Mouse (Mus musculus): ENCODE data around the gene Fbxw5.
"Not testable (repeated sequence)": the region's sequence is repeated elsewhere in the genome, so short reads cannot be mapped to it uniquely, and the experiment has no call there.

The Fbxw5 gene

DNA sequence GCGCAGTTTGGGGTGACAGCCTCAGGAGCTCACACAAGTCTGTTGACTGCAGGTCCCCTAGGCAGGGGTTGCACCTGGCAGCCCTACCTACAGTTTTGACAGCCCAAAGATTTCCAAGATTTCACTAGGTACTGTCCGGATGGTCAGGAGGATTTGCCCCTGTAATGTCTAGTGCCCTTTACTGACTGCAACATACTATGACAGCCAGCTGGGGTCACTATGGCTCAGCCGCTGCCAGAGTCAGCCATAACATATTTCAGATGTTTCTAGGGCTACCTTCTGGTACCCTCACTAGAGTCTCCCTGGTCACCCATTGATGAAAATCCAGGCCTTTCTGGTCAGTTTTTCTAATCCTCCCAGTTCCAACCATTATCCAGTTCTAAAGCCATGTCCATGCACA is 9.4 kb downstream of the Fbxw5 start:
- in situ Hi-C loops (cut with MboI, MseI), result no loop called here

GRCm38 (mm10) chr2:25526510-25527302 is 26.2 kb downstream of the Fbxw5 start:
- in situ Hi-C loops (cut with MboI, MseI), result no loop called here

DNA sequence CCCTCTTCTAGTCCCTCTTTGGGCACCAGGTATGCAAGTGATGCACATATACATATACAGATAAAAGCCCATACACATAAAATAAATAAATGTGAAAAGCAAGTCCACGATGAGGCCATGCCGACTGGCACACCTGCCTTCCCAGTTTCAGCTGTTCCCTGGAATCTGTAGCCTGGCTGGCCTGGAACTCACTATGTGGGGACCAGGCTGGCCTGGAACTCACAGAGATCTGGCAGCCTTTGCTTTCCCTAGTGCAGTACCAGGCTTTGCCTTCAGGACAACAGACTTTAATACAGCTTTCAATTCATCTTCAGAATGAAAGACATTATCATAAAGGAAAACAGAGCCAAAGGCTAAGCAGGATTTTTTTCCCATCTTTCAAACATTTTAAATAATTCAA is 33.2 kb downstream of the Fbxw5 start:
- in situ Hi-C loops (cut with MboI, MseI), result no loop called here

- in situ Hi-C loops (cut with MboI, MseI), result no loop called here
Measured at GRCm38 (mm10) chr2:25534178-25534865, 33.8 kb downstream of the Fbxw5 start.

DNA sequence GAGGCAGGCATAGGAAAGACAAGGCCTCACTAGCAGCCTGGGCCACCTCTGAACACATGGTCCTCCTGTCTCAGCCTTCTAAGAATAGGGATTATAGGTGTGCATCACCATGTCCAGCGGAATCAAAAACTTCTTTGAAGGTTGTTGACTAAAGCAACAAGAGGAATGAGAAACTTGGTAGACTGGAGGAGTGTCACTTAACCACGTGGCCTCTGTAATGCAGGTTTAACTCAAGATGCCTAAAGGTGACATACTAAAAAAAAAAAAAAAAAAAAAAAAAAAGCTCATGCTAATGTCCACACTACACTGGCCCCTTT is 34.3 kb downstream of the Fbxw5 start:
- in situ Hi-C loops (cut with MboI, MseI), result no loop called here

DNA sequence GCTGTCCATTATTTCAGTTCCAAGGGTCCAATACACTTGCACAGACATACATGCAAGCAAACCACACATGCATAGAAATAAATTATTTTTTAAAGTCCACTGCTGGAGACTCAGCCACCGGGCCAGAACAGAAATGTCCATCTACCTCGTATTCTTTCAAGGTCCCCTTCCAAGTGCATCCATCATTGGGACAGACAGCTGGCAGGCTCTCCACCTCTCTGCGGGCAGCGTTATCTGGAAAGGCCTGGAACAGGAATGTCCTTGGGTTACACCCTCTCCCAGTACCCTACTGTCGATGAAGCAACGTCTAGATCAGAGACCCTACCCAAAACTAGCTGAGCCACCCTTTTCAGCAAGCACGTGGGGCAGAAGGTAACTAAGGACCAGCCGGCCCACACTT is 36.0 kb downstream of the Fbxw5 start:
- in situ Hi-C loops (cut with MboI, MseI), result no loop called here

GRCm38 (mm10) chr2:25540541-25540948 is 40.0 kb downstream of the Fbxw5 start:
- in situ Hi-C loops (cut with MboI, MseI), result no loop called here

DNA sequence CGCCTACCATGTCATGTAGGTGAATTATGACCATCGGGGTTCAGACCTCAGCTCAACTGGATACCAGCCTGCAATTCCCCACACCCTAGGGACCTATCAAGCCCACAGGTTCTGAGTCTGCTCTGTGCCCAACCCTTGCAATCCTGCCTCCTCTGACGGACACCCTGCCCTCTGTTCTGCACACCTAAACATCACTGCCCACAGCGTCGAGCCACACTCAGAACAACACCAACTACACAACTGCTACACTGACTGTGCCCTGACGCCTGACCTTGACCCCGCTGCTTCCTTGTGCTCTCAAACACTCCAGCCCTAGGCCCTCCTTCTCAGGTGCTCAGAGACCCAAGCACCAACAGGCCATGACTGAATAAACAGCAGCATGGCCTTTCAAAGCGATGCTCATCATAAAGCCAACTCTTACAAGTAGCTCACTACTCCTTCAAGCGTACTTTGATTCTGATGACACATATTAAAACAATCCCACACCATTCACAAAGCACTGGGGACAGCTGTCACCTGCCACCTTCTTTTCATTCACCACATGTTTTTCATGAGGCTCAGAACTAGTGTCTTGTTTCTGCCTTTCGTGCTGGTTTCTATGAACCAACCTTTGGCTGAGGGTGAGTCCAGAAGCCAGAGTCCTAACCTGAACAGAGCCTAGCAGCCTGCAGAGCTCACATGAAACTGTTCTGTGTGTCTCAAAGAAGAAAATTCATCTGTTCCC is 41.3 kb downstream of the Fbxw5 start:
- in situ Hi-C loops (cut with MboI, MseI), result no loop called here

GRCm38 (mm10) chr2:25545996-25546810 is 45.7 kb downstream of the Fbxw5 start:
- in situ Hi-C loops (cut with MboI, MseI), result no loop called here

DNA sequence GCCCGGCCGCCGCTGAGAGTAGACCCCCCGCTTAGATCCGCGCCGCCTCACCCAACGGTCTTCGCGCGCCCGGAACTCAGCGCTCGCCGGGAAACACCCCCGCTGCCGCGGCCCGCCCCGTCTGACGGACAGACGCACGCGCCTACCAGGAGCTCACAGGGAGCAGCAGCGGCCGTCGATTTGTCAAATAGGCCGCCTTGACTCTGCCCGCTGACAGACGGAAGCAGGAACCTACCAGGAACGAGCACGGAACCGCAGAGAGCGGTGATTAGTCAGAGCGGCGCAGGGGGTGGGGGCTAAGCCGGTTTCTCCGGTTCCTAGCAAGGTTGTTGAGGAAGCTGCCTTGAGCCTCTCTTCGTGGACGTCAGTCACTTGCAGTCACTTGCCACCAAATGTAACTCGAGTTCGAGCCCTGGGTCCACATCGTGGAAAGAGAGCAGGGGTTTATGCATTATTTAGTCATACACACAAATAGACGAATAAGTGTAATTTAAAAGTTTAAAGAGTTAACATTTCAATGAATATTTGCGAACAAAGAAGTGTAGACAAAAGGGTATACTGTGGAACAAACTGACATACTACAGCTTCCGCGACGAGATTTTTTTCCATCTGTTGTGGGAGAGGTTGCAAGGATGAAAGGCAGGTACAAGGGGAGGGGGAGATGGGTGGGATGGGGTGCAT is 46.4 kb downstream of the Fbxw5 start, which contains the start of gene Traf2:
TSS of gene Traf2 (minus strand) at position 130 of the 681 bp plus-strand sequence.
- in situ Hi-C loops (cut with MboI, MseI), result no loop called here

- in situ Hi-C loops (cut with MboI, MseI), result no loop called here
Measured at GRCm38 (mm10) chr2:25549021-25549991, 48.8 kb downstream of the Fbxw5 start.

DNA sequence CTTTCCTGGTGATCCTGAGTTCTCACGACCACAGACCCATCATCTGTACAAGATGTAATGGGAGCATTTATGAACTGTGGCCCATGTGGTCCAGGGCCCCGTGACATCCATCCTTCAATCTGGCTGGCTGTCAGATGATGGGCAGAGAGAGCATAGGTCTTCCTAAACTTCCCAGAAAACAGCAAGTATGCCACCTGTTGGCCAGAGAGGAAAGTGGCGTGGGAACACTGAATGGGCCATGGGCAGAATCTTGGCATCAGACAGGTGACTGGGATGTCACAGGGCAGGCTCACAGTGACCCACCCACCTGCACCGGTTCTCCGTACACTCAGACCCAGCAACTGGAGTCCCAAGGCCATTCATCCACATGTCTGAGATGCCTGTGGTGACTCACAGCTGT is 50.6 kb downstream of the Fbxw5 start:
- in situ Hi-C loops (cut with MboI, MseI), result no loop called here

GRCm38 (mm10) chr2:25553171-25553786 is 52.7 kb downstream of the Fbxw5 start:
- in situ Hi-C loops (cut with MboI, MseI), result not testable (repeated sequence)

Measured in regulatory T cell (primary cell).